Mouse (Mus musculus) erythroid progenitor cell, adult 5-6 weeks (primary cell): Measurements from ENCODE around the gene Kdm4a. TPM values are rescaled to one million over a fixed set of nuclear protein-coding genes. Genes with fewer than 3 reads are reported as not detected.

Source experiments
- ATAC-seq: replicated peaks from 2 replicates; pipeline ENCODE4 v1.8.0; 2016; ENCODE audit warnings: moderate number of reproducible peaks, mild to moderate bottlenecking, moderate TSS enrichment, inconsistent platforms; ENCODE audit not compliant: poor library complexity, low FRiP score, severe bottlenecking
- total RNA-seq, 2 experiments: library from RNA; stranded (forward) in 1 of 2; stranded (reverse) in 1 of 2; fragments of 150-400 nt in 1 of 2; fragments of 186-747, 209-891 nt in 1 of 2; gene quantifications; 2 replicates each; pipeline versions ENCODE4 v1.2.3 to v1.2.4; 2015 to 2017; ENCODE audit warnings: low replicate concordance in 2 of 2

Gene Kdm4a
- total RNA-seq, 2 experiments from 2014 or later: 24.3 to 42.5 TPM

DNA sequence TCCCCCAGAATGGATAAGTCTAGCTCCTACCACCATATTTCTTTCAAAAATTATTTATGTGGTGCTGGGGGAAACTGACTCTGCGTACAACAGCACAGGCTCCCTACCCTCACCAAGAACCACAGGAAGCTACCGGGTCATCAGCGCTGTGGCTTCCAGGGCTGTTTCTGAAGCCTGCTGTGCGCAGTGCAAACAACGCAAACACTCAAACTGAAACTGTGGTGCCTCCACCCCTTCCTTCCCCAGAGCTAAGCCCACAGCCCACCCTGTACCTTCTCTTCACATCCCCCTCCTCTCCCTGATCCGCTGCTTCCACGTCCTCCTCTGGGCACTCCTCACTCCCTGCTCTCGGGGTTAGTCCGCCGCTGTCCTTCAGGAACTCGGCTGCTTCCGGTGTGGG is 17.7 kb downstream of the Kdm4a start:
- no peak for ATAC-seq

DNA sequence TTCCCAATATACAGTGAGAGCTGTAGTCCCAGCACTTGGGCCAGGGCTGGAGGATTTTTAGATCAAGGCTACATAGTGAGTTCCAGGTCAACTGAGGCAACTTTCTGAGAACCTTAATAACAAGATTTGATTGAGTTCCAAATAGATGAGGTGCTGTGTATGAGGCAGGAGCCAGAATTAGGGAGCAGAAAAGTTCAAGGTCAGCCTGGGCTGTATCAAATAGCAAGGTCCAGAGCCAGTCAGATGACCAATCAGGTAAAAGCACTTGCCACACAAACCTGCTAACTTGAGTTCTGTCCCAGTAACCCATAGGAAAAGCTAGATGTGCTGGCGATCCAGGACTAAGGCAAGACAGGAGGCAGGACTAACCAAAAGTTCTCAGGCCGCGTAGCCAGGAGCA is 22.2 kb downstream of the Kdm4a start:
- ATAC-seq: no peak

DNA sequence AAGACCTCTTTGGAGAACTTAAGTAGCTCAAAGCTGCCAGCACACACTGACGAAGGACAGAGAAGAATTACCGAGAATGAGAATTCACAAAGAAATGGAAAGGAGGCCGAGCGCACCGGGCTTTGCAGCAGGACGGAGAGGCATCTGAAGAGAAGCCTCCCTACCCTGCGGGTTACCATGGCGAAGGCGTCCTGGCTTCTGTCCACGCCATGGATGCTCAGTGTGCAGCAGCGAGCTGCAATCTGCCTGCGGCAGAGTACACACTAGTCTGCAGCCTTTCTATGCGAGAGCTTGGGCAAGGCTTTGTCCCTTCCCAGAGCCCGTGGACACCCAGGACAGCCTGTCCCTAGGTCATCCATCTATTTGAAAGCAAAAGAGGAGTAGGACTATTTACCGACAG is 23.3 kb downstream of the Kdm4a start:
- no peak for ATAC-seq

DNA sequence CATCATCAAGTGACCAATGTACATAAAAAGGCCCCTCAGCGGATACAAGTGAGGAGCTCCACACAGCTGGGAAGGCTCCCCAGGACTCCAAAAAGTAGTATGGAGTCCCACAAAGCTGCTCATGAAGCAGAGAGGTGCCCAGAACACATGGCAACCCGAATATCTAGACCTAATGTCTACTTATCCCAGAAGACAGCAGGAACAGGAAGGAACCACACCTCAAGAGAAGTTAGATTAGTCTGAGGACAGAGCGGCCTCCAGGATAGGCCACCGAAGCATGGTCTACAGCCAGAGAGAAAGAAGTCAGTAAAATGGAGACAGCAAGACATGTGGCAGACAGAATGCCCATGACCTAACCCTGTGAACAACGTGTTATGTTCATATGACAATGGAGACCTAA is 25.0 kb downstream of the Kdm4a start:
- no peak for ATAC-seq

DNA sequence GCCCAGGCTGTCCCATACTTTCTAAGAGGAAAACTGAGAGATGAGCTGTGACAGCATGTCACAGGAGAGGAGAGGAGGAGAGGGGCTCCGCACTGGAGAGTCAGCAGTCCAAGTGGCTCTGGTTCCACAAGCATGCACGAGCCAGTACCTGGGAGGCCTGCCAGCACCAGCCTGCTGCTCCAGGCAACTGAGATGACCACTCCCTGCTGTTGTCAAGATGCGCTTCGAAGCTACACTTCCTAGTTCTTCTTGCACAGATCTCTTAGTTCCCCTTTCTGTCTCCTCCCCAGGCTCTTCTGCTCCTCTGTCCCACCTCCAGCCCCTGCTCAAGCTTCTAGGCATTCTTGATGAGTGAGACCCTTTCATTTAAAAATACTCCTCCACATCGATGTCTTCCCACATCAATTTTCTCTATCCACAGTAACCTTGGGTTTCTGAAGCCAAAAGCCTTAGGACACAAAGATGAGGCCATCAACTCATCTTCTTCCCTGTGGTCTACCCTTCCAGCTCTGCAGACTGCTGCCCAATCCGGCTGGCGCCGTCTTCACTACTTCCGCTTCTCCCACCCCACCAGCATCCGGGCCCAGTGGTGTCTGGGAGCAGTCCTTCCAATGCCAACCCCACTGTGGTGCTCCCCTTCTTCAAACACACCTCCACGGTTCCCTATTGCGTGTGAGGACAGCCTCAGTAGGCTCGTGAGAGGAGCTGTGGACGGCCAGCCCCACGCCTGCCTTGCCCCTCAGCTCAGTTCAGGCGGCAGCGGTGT is 27.6 kb downstream of the Kdm4a start:
- 0 out of 2 replicates have a peak, but pooled peaks have one; percentile 31 for ATAC-seq

DNA sequence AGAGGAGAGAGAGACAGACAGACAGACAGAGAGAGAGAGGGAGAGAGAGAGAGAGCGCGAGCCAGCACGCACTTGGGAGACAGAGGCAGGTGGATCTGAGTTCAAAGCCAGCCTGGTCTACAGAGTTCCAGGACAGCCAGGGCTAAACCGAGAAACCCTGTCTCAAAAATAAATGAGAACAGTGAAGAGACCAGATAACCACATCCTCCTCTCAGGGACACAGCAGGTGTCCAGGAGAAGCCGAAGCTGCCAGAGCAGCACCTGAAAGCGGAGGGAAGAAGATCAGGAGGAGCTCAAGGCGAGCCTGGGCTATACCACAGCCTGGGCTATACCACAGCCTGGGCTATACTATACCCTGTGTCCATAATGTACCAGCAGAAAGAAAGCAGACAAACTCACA is 29.0 kb downstream of the Kdm4a start:
- no peak for ATAC-seq

DNA sequence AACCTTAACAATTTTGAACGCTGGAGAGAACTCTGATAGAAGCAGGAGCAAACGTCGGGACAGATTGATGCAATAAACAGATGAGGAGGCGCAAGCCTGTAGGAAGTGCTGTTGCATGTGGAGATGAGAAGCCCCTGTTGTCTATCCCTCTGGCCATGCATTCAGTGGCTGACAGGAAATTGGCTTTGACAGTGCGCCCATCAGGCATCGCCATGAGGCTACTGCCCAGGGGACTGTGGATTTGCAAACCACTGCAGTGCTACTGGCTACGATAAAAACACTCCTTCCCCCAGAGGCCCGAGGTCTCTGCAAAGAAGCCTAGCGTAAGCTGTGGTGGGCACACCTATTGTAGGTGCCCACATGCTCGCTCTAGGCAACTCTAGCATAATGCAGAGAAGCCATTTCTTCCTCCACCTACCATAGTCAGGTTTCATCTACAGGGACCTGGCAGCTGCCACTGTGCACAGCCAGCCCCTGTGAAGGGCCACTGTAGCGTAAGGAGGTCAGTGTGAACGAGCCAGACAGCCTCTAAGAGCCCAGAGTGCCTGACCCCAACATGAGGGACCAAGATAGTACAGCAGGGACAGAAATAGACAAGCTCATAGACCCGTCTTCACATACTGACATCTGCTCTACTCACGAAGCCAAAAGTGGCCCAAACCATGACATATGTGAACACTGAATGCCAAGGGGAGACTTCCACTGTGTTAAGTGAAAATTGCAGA is 29.7 kb downstream of the Kdm4a start:
- no peak for ATAC-seq

DNA sequence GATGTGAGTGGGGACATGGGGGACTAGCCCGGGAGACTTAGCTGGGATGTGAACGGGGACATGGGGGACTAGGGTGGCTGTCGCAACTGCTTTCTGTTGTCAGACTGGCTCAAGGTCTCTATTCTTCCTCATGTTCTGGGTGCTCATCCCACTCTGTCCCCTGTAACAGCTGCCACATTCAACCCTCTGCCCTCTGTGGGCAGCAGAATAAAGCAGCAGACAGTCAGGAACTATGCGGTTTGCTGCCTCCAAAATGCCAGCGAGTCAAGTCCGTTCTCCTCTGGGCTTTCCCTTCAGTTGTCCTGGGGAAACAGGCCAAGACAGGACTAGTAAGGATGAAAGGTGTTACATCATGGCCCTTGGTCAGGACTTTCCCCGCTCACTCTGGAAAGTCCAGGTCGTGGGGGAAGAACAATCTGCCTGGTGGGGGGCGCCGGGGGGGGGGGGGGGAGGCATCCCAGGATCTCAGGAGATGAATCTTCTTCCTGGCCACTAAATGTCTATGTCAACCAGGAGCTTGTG is 30.7 kb downstream of the Kdm4a start:
- no peak for ATAC-seq

DNA sequence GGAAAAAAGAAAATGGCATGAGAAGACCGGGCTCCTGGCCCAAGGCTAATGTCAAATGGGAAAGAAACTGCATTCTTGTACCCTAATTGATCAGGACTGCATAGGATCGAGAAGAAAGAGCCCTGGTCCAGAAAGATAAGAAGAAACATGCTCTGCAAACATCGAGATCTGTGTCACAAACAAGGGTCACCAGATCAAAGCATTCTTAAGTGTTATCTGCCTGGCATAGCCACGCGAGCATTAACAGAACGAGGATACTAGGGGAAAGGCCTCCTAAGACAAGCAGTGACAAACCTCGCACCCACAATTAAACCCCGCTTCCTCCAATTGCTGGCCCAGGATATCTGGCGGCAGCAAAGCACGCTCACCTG is 31.5 kb downstream of the Kdm4a start:
- no peak for ATAC-seq

DNA sequence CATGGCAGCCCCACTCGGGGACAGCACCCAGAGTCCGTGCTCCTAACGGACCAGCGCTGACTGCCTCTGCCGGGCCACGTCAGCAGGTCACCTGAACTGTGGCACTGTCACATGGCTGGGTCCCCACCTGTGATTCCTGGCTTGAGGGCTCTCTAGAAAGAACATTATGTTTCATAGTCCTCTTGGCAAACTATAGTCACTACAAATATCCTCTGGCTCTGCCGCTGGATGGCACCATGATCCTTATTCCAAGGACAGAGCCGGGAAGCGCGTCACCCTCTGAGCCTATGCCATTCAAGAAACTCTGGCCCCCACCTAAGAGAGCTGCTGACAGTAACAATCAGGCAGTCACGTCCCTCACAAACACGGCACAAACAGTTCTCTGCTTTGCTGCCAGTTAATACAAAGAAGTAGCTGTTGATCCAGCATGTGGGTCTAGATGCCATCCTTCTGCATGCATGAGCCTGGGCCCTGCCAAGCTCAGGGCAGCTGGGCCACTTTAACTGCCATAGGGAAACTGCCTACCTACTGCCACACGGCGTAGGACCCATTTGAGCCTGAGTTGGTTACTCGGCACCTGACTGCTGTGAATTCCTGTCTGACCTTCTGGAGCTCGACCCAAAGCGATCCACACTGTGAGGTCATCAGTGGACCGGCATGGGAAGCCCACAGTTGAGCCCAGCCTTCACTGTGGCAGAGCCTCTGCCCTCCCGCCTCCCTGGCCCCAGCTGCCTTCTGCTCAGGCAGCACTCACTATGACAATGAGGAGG is 32.1 kb downstream of the Kdm4a start:
- ATAC-seq: no peak

DNA sequence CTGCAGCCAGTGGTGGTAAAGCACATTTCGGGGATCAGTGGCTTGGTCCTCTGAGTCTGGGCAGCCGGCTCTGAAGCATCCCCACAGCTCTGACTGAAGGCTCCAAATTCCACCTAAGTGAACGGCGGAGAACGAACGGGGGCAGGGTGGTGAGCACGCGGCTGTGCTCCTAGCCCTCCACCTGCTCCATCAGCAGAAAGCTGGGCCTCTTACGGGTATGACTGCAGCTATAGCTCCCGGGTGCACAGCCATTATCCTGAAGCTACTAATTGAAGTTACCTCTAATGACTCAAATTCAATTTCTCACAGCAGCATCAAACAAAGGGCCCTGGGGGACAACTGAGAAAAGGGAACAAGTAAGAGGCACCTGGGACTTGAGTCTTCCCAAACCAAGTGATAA is 32.8 kb downstream of the Kdm4a start:
- no peak for ATAC-seq

DNA sequence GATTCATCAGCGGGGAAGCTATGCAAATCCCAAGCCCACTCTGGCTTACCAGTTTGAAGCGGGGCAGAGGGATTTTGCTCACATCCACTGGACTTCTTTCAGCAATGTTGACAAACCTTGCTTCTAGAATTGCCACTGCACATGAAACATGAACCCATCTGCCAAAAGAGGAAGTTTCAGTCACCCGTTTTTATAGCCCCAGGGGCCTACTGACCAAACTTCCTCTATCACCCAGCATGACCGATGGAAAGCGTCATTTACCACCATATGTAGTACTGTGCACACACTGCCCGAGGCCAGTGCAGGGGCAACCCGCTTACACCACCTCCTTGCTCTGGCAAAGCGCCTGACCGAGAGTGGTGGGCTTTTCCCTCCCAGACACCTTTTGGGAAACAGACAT is 35.5 kb downstream of the Kdm4a start:
- no peak for ATAC-seq

DNA sequence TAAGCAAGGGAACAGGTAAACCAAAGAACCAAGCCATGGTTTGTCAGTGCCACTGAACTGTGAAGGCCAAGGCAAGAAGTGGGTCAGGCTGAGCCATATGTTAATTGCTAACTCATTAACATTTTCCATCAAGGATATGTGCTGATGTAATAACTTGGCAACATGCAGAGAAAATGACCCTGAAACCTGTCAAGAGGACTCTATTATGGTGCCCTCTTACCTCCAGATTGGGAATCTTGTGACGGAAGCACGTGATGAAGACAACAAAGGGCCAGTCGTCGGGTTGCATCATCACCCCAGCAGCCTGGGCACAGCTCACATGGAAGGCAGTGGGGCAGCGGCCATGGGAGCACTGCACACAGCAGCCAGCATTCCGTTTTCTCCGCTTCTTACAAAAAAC is 36.2 kb downstream of the Kdm4a start:
- no peak for ATAC-seq

DNA sequence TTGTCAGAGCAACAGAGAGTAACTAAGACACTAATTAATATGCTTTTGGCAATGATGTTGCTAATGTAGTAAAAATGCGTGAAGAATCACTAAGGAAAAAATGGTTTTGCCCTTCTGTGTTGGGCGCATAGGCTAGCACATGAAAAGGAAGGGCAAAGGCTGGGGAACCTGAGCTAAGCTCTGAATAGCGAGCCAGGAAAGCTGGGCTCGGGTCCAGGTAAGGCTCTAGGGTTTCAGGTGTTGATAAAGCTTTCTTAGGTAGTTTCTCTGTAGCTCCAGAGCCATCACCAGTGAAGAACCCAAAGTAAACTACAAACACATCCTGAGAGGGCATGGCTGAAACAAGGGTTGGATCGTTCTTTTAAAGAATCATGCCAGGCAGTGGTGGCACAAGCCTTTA is 38.3 kb downstream of the Kdm4a start:
- ATAC-seq: no peak

DNA sequence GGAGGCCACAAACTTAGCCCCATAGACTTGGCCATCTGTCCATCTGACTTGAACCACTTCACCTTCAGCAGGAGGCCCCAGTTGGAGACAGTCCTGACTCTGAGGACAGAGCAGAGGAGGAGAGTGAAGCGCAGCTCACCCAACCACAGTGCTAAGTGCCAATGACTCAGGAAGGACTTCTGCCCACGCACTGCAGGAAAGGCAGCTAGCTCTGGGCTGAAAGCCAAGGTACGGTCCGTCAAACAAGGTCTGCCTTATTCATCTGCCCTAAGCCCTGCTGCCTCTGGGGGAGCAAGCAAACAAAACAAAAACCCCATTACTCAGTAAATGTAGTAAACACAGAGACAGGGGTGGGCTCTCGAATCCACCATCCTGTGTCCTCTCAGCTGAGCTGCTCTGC is 41.0 kb downstream of the Kdm4a start:
- ATAC-seq: no peak

DNA sequence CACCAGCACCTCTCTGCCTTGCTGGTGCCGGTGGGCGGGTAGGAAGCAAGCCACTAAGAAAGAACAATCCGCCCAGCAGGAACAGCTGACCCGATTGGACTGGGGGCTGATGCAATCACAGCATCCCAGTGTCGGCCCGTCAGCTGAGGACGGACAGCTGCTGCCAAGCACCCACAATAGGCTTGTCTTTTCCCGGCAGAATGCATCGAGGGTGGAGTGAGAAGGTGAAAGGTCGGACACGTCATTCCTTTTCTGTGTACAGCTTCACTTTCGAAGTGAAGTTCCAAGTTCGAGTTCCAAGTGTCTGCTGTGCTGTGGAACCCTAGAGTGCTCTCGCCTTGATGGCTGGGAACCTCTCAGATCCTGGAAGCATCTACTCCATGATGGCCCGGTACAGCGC is 42.0 kb downstream of the Kdm4a start:
- no peak for ATAC-seq

DNA sequence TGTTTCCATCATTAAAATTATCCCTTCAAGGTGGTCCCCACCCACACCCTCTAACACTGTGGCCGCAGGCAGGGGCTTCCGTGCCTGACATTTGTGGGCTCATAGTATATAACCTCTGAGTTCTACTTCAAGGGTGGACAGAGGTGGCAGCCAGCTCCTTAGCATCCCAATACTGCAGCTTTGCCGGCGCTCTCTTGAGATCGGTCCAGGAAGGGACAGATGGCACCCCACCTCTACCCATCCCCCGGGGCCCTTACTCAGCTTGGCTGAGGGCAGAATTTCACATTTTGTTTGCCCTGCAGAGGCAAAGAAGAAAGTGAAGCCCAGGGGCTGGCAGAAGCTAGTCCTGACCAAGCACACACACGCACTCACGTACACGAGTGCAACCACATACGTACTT is 42.5 kb downstream of the Kdm4a start:
- no peak for ATAC-seq

DNA sequence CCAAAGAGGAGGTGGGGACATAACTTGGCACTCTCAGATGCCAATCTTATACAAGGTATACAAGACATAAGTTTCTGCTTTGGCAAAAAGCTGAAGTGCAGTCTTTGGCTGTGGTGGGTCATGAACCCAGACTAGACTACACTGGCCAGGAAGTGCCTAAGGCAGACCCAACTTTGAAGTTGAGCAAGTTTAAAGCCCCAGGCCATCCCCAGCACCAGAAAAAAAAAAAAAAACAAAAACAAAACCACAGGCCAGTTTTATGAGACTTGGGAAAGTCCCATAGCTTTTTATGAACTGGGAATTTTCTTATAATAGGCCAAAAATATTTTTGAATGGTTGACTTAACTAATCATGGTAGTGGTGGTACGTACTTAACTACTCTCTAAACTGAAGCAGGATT is 44.4 kb downstream of the Kdm4a start:
- 0 out of 2 replicates have a peak, but pooled peaks have one; percentile 1 for ATAC-seq

DNA sequence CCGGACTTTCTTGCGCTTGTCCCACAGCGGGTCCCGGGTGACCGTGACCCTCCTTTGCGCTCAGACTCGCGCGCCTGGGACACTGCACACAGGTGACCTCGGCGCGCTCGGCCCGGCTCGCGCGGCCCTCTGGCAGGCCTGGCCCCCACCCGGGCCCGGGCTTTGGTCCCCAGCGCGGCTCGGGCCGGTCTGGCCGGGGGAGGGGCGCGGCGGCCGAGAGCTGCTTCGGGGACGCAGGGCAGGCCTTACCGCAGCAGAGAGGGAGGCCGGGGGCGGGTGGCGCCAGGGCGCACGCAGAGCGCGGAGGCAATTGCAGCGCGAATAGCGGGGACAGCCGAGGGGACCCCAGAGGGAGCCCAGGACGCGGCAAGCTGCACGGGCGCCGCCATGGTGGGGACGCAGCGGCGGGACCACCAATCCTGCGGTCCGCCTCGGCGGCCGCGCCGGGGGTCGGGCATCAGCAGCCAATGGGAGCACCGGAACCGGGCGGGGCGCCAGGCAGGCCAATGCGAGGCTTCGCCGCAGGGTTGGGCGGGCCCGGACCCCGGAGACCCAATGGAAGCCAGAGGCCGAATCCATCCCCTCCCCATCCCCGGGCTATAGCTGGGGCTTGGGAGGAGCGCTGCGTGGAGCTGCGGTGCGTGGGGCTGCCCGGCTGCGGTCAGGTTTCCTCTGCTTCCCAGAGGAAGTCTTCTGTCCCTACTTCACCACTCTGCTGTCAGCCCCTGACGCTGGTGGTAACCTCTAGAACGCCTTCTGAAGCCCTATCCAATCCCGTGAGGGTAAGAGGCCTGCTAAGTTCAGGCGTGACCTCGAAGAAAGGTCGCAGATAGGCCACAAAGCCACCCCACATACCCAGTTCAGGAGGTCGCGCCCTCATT is 45.1 kb downstream of the Kdm4a start, which contains the start of gene St3gal3:
Gene St3gal3, minus strand, starts transcription at position 430 of the 881 bp plus-strand sequence.
- ATAC-seq: peak; percentile 96

DNA sequence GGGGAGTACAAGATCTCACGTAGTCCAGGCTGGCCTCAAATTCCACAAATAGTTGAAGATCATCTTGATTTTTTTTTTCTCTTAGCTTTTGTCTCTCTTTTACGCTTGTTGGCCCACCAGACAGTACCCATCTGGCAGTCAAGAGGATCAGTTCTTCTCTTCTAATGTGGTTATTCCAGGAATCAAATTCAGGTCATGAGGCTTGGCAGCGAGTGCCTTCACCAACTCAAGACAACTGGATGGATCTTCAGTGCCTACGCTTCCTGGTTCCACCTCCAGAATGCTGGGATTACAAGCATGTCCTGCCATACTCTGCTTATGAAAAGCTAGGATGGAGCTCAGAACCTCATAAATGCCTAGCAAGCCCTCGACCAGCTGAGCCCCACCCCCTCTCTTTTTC is 48.5 kb downstream of the Kdm4a start:
- ATAC-seq: no peak
